ENCODE assay signal across 21 mouse cellular contexts in the genomic region with DNA sequence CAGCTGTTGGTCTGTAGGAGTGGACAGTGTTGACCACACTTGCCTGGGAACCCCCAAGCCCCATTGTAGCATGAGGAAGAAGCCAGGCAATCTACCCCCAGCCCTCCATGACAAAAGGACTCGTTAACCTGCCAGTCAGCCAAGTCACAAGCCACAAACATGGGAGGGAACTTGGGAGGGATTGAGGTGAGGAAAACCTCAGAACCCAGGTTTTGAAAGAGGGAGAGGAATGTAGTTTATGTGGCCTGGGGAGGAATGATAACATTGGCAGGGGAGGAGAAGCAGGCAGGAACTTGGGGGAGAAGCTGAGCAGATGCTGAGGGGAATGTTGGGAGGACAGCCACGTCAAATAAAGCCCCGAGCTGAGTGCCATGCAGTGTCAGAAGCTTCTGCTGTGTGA.
A peak's percentile ranks its signal among the peaks of the same experiment; 100 is the strongest.
DNase-seq lines count a peak whose midpoint lies in the region; ATAC-seq and TF ChIP-seq lines count a peak whose summit lies in the region.
"Had no signal": no experiment of that assay in that cellular context is flagged by ENCODE, and none has a peak within 500 bp of the region (broad histone marks: within the 10 kb centered on the region; RNA-seq: fewer than 3 reads in every experiment).

No protein-coding gene starts in this region.

- H3K4me3 ChIP-seq in forebrain, embryonic 15.5 days = no peak overlapping the region
- H3K4me3 ChIP-seq in forebrain, embryonic 12.5 days (replicated peaks) = no peak overlapping the region
- H3K4me3 ChIP-seq in kidney, embryonic 15.5 days (replicated peaks) = no peak overlapping the region
- H3K4me3 ChIP-seq in kidney, adult 2 months (ENCODE audit: insufficient read depth, low read depth, low read length) = no peak overlapping the region
- no peak overlapping the region for H3K4me3 ChIP-seq in embryonic fibroblast, embryonic 13.5 days (ENCODE audit: insufficient read depth, low read length)
- no peak overlapping the region for H3K4me3 ChIP-seq in midbrain, embryonic 11.5 days (ENCODE audit: low read depth, low read length)
- H3K4me3 ChIP-seq: forebrain, embryonic 13.5 days; heart, embryonic 13.5 days; hindbrain, embryonic 13.5 days; intestine, embryonic 15.5 days had no signal

- no peak overlapping the region for H3K9ac ChIP-seq in forebrain, embryonic 15.5 days (replicated peaks)
- no peak overlapping the region for H3K9ac ChIP-seq in forebrain, embryonic 12.5 days
- H3K9ac ChIP-seq in kidney, embryonic 15.5 days = no peak overlapping the region
- no peak overlapping the region for H3K9ac ChIP-seq in midbrain, embryonic 11.5 days (ENCODE audit: low read length)
- H3K9ac ChIP-seq: forebrain, embryonic 13.5 days; heart, embryonic 13.5 days; hindbrain, embryonic 13.5 days; intestine, embryonic 15.5 days had no signal

- WGBS in forebrain, embryonic 15.5 days = 26% methylated on average over 3 of the region's 3 CpGs
- WGBS in forebrain, embryonic 12.5 days = 47% methylated on average over 3 of the region's 3 CpGs
- WGBS in kidney, embryonic 15.5 days = 23% methylated on average over 3 of the region's 3 CpGs
- WGBS in kidney, adult 2 months = 60% methylated on average over 3 of the region's 3 CpGs
- WGBS in midbrain, embryonic 11.5 days = 62% methylated on average over 3 of the region's 3 CpGs

- H3K4me1 ChIP-seq in forebrain, embryonic 15.5 days = no peaks in the 10 kb centered on the region
- peaks cover 4% of the 10 kb centered on the region; the same call in 1 of the 2 replicates for H3K4me1 ChIP-seq in forebrain, embryonic 12.5 days
- H3K4me1 ChIP-seq in kidney, embryonic 15.5 days = peaks cover 39% of the 10 kb centered on the region
- H3K4me1 ChIP-seq in kidney, adult 2 months (ENCODE audit: control insufficient read depth, insufficient read depth, low read length) = peaks cover 29% of the 10 kb centered on the region
- peaks cover 10% of the 10 kb centered on the region; the same call in 1 of the 2 replicates for H3K4me1 ChIP-seq in embryonic fibroblast, embryonic 13.5 days (ENCODE audit: control insufficient read depth, insufficient read depth, low read length)
- H3K4me1 ChIP-seq in midbrain, embryonic 11.5 days (ENCODE audit: control insufficient read depth, insufficient read depth, low read length) = no peaks in the 10 kb centered on the region
- H3K4me1 ChIP-seq: forebrain, embryonic 13.5 days; hindbrain, embryonic 13.5 days had no signal

- no peak for DNase-seq in kidney, adult 2 months
- peak; percentile 69 for DNase-seq in Muller cell, postnatal 12 days (ENCODE audit: inconsistent ontology term)
- DNase-seq in urinary bladder, postnatal 10 days (ENCODE audit: low spot score) = no peak
- DNase-seq in midbrain, embryonic 11.5 days (ENCODE audit: low spot score, missing footprints) = no peak
- DNase-seq: adrenal gland, adult 2 months; adrenal gland, postnatal 25 days; cerebellum, adult 18-20 months; cerebellum, adult 9-11 months; cerebellum, postnatal 36 days; gastrocnemius, postnatal 36 days; heart, adult 18-20 months; heart, postnatal 36 days had no signal

- no peaks in the 10 kb centered on the region for H3K27me3 ChIP-seq in forebrain, embryonic 15.5 days
- no peaks in the 10 kb centered on the region for H3K27me3 ChIP-seq in forebrain, embryonic 12.5 days
- no peaks in the 10 kb centered on the region for H3K27me3 ChIP-seq in kidney, embryonic 15.5 days
- no peaks in the 10 kb centered on the region for H3K27me3 ChIP-seq in kidney, adult 2 months (replicated peaks; ENCODE audit: control insufficient read depth, insufficient read depth, low read length)
- H3K27me3 ChIP-seq in midbrain, embryonic 11.5 days (ENCODE audit: control insufficient read depth, insufficient read depth, low read length) = no peaks in the 10 kb centered on the region
- H3K27me3 ChIP-seq: forebrain, embryonic 13.5 days; hindbrain, embryonic 13.5 days; intestine, embryonic 15.5 days; Patski had no signal

- no peaks in the 10 kb centered on the region for H3K9me3 ChIP-seq in forebrain, embryonic 15.5 days
- H3K9me3 ChIP-seq in forebrain, embryonic 12.5 days = no peaks in the 10 kb centered on the region
- H3K9me3 ChIP-seq in kidney, embryonic 15.5 days (replicated peaks) = no peaks in the 10 kb centered on the region
- H3K9me3 ChIP-seq in midbrain, embryonic 11.5 days (ENCODE audit: control insufficient read depth, low read length) = no peaks in the 10 kb centered on the region
- H3K9me3 ChIP-seq: forebrain, embryonic 13.5 days; heart, embryonic 13.5 days; hindbrain, embryonic 13.5 days; intestine, embryonic 15.5 days had no signal

- TF ChIP-seq POLR2A in kidney, adult 2 months (IDR thresholded peaks at IDR 0.05; ENCODE audit: low read depth, low read length) = no peak
- no peak for TF ChIP-seq POLR2A in embryonic fibroblast, embryonic 13.5 days (IDR thresholded peaks at IDR 0.05; ENCODE audit: low read depth, low read length)

- no peak overlapping the region for H3K27ac ChIP-seq in forebrain, embryonic 15.5 days (replicated peaks)
- no peak overlapping the region for H3K27ac ChIP-seq in forebrain, embryonic 12.5 days
- peak overlapping the region; percentile 57 for H3K27ac ChIP-seq in kidney, embryonic 15.5 days
- no peak overlapping the region for H3K27ac ChIP-seq in kidney, adult 2 months (ENCODE audit: insufficient read depth, low read depth, low read length)
- H3K27ac ChIP-seq in embryonic fibroblast, embryonic 13.5 days (ENCODE audit: insufficient read depth, low read length) = peak overlapping the region; percentile 31; the same call in 1 of the 2 replicates
- no peak overlapping the region for H3K27ac ChIP-seq in midbrain, embryonic 11.5 days (ENCODE audit: low read depth, low read length)
- H3K27ac ChIP-seq: forebrain, embryonic 13.5 days; heart, embryonic 13.5 days; hindbrain, embryonic 13.5 days; intestine, embryonic 15.5 days had no signal

- no peak for TF ChIP-seq CTCF in kidney, adult 2 months (conservative IDR thresholded peaks at IDR 0.05; ENCODE audit: insufficient read depth, insufficient read length, low read depth, low read length)
- no peak for TF ChIP-seq CTCF in embryonic fibroblast, embryonic 13.5 days (IDR thresholded peaks at IDR 0.05; ENCODE audit: borderline replicate concordance, insufficient read depth, low read length)

- 0 out of 2 replicates have a peak, but pooled peaks have one; percentile 23 for ATAC-seq in forebrain, embryonic 15.5 days (replicated peaks)
- no peak for ATAC-seq in forebrain, embryonic 12.5 days (ENCODE audit: low FRiP score)
- ATAC-seq in kidney, embryonic 15.5 days (replicated peaks; ENCODE audit: low FRiP score) = no peak
- no peak for ATAC-seq in midbrain, embryonic 11.5 days (ENCODE audit: low FRiP score)
- ATAC-seq: forebrain, embryonic 13.5 days; intestine, embryonic 15.5 days; Patski had no signal

- H3K4me2 ChIP-seq in forebrain, embryonic 15.5 days (replicated peaks) = no peak overlapping the region
- no peak overlapping the region for H3K4me2 ChIP-seq in forebrain, embryonic 12.5 days
- no peak overlapping the region for H3K4me2 ChIP-seq in kidney, embryonic 15.5 days
- no peak overlapping the region for H3K4me2 ChIP-seq in midbrain, embryonic 11.5 days
- H3K4me2 ChIP-seq: forebrain, embryonic 13.5 days; heart, embryonic 13.5 days; hindbrain, embryonic 13.5 days; intestine, embryonic 15.5 days had no signal

- H3K36me3 ChIP-seq in forebrain, embryonic 15.5 days = no peaks in the 10 kb centered on the region
- H3K36me3 ChIP-seq in forebrain, embryonic 12.5 days (replicated peaks) = no peaks in the 10 kb centered on the region
- peaks cover 19% of the 10 kb centered on the region; the same call in 1 of the 2 replicates for H3K36me3 ChIP-seq in kidney, embryonic 15.5 days
- no peaks in the 10 kb centered on the region; the same call in 1 of the 2 replicates for H3K36me3 ChIP-seq in kidney, adult 2 months (ENCODE audit: control insufficient read depth, insufficient read depth, low read length)
- no peaks in the 10 kb centered on the region for H3K36me3 ChIP-seq in midbrain, embryonic 11.5 days (ENCODE audit: control insufficient read depth, insufficient read depth, low read length)
- H3K36me3 ChIP-seq: heart, embryonic 13.5 days; hindbrain, embryonic 13.5 days; intestine, embryonic 15.5 days had no signal

Comparison
In these comparisons a context has a peak if more than half of its experiments do, and no peak if none do; other contexts are left out.
1. H3K27ac ChIP-seq: peak in kidney, embryonic 15.5 days (single experiment) and embryonic fibroblast, embryonic 13.5 days (single experiment); none in forebrain, embryonic 15.5 days (single experiment), forebrain, embryonic 12.5 days (single experiment), kidney, adult 2 months (single experiment) and midbrain, embryonic 11.5 days (single experiment).